Mouse (Mus musculus) stomach, postnatal 0 days (tissue): ENCODE results near the gene Ndufc2. TPM values are rescaled to one million over a fixed set of nuclear protein-coding genes. Genes with fewer than 3 reads are reported as not detected.
A peak's percentile ranks its signal among the peaks of the same experiment; 100 is the strongest.

Source experiments
- ATAC-seq: fragments of 200-750 bp; cut with Nextera tagmentation; 2 replicates; pipeline ENCODE4 v1.8.0; 2017; ENCODE audit not compliant: low FRiP score, low TSS enrichment
- DNase-seq: peaks from one replicate; pipeline ENCODE4 v3.0.0-alpha.2; 2016; ENCODE audit warnings: low spot score
- H3K27ac ChIP-seq: fragments of 300-500 bp; sonication (generic); replicated peaks from 2 replicates; pipeline ENCODE4 v1.5.1; 2014; ENCODE audit warnings: mild to moderate bottlenecking, control low read depth
- H3K27me3 ChIP-seq: fragments of 300-500 bp; sonication (generic); 2 replicates; pipeline ENCODE4 v1.6.1; 2014; ENCODE audit warnings: low read length; ENCODE audit not compliant: control insufficient read depth, insufficient read depth
- H3K36me3 ChIP-seq: fragments of 300-500 bp; sonication (generic); 2 replicates; pipeline ENCODE4 v1.6.1; 2014; ENCODE audit warnings: low read length, mixed read lengths; ENCODE audit not compliant: control insufficient read depth, insufficient read depth
- H3K4me1 ChIP-seq: fragments of 300-500 bp; sonication (generic); replicated peaks from 2 replicates; pipeline ENCODE4 v1.6.1; 2014; ENCODE audit warnings: antibody characterized with exemption; ENCODE audit not compliant: control insufficient read depth, insufficient read depth
- H3K4me2 ChIP-seq: fragments of 300-500 bp; sonication (generic); replicated peaks from 2 replicates; pipeline ENCODE4 v1.6.1; 2014; ENCODE audit warnings: low read depth, mild to moderate bottlenecking, control low read depth, moderate library complexity
- H3K4me3 ChIP-seq: fragments of 300-500 bp; sonication (generic); 2 replicates; pipeline ENCODE4 v1.5.1; 2014; ENCODE audit warnings: low read depth, low read length, control low read depth
- H3K9ac ChIP-seq: fragments of 300-500 bp; sonication (generic); 2 replicates; pipeline ENCODE4 v1.6.1; 2014; ENCODE audit warnings: mild to moderate bottlenecking, low read length, control low read depth, mixed read lengths
- H3K9me3 ChIP-seq: fragments of 300-500 bp; sonication (generic); 2 replicates; pipeline ENCODE4 v1.6.1; 2016; ENCODE audit warnings: low read length; ENCODE audit not compliant: control insufficient read depth
- CTCF ChIP-seq: IDR thresholded peaks from 2 replicates; pipeline ENCODE4 v1.5.1; 2016; ENCODE audit warnings: antibody characterized with exemption, low read depth, mild to moderate bottlenecking, moderate library complexity
- EP300 ChIP-seq: optimal IDR thresholded peaks from 2 replicates; pipeline ENCODE3; 2016; ENCODE audit warnings: antibody characterized with exemption
- WGBS: fragments of 180-500 bp; shearing (Covaris S2); extraction: QIAGEN DNeasy Blood & Tissue Kit; methylation state at CpG from one replicate; pipeline ENCODE4 v1.1.7; 2014; 5-methylcytosine and 5-hydroxymethylcytosine counted together
- polyA plus RNA-seq: library from polyadenylated mRNA; unstranded; fragments of >200 nt; fragmentation: Nextera tagmentation; extraction: Ambion mirVana; gene quantifications from 2 replicates; pipeline ENCODE4 v1.2.1, GENCODE M21; 2015

Ndufc2 gene
- polyA plus RNA-seq, 1 experiment from 2014 or later: 439 TPM

DNA sequence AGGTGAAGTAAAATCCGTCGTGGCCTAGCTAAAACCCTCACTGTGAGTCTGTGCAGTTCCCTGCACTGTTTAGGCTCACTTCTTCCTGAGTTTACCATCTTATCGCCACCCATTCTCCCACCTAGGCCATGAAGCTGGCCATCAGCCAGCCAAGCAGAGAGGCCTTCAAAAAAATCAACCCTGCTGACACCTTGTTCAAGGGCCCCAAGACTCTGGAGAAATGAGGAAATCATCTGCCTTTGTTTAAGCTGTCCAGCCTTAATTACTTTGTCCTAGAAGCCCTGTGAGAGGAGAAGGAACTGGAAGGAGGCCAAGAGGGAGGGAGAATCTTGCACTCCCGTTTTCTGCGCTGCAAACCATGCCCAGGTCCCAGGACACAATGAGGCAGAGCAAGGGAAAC lies 43.5 kb upstream of the Ndufc2 start:
- Histone ChIP-seq H3K9ac (no peak overlapping the region), H3K27ac (no peak overlapping the region), H3K27me3 (no peaks in the 10 kb centered on the region), H3K4me1 (no peaks in the 10 kb centered on the region), H3K4me3 (no peak overlapping the region), H3K4me2 (no peak overlapping the region), H3K36me3 (no peaks in the 10 kb centered on the region), H3K9me3 (no peaks in the 10 kb centered on the region)
- ATAC-seq (no peak; the same call in 1 of the 2 replicates), DNase-seq (peak; percentile 13)
- 63% methylated on average over 5 of the region's 5 CpGs for WGBS
- TF ChIP-seq CTCF (no peak), EP300 (no peak)

DNA sequence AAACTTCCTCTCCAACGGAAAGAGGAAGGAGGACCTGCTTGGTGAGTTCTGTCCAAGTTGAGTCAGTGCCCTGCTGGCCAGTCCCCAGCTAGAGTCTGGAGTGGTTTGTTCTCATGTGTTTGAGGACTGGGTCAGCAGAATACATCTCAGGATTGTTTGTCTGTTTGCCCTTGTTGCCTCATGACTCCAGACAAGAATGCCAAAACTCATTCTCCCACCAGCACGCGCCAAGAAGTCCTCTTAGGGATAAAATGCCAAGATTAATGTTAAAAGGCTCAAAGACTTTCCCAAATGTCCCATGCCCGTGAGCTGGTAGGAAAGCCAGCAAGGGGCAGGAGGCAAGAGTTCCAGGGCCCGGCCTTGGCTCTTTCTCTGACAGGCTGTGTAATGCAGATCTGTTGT lies 42.9 kb upstream of the Ndufc2 start:
- no peaks in the 10 kb centered on the region for H3K27me3 ChIP-seq
- H3K9me3 ChIP-seq: no peaks in the 10 kb centered on the region
- no peaks in the 10 kb centered on the region for H3K4me1 ChIP-seq
- ATAC-seq (peak; percentile 47; the same call in 1 of the 2 replicates), DNase-seq (peak; percentile 29)
- no peak overlapping the region for H3K4me3 ChIP-seq
- no peaks in the 10 kb centered on the region for H3K36me3 ChIP-seq
- no peak overlapping the region for H3K9ac ChIP-seq
- TF ChIP-seq CTCF: no peak
- no peak for TF ChIP-seq EP300
- no peak overlapping the region; the same call in 1 of the 2 replicates for H3K27ac ChIP-seq
- 44% methylated on average over 5 of the region's 5 CpGs for WGBS
- no peak overlapping the region for H3K4me2 ChIP-seq

GRCm38 (mm10) chr7:97357840-97358239 lies 42.0 kb upstream of the Ndufc2 start:
- Histone ChIP-seq H3K4me3 (no peak overlapping the region), H3K27ac (no peak overlapping the region), H3K27me3 (no peaks in the 10 kb centered on the region), H3K4me2 (no peak overlapping the region), H3K4me1 (no peaks in the 10 kb centered on the region), H3K9ac (no peak overlapping the region), H3K9me3 (no peaks in the 10 kb centered on the region), H3K36me3 (no peaks in the 10 kb centered on the region)
- TF ChIP-seq EP300: no peak
- no peak for TF ChIP-seq CTCF
- DNase-seq (peak; percentile 7), ATAC-seq (no peak)
- 67% methylated on average over 3 of the region's 3 CpGs for WGBS

DNA sequence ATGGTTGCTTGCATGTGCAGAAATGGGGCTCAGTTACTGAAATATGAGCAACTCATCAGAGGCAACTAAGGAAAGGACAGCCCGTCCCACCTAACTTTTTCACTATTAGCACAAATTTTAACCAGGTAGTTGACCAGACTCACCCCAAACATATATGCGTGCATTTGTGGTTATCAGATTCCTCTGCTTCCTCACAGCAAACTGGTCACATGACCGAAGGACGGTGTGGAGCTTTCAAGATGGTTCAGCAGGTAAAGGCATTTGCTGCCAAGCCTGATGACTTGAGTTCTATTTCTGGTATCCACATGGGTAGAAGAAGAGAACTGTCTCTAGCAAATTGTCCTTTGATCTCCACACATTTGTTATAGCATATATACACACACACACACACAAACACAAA lies 41.5 kb upstream of the Ndufc2 start:
- no peaks in the 10 kb centered on the region for H3K36me3 ChIP-seq
- no peaks in the 10 kb centered on the region for H3K27me3 ChIP-seq
- 86% methylated on average over 4 of the region's 4 CpGs for WGBS
- TF ChIP-seq EP300: no peak
- no peak for TF ChIP-seq CTCF
- H3K27ac ChIP-seq: no peak overlapping the region
- no peak overlapping the region for H3K4me3 ChIP-seq
- no peaks in the 10 kb centered on the region for H3K4me1 ChIP-seq
- H3K9ac ChIP-seq: no peak overlapping the region
- DNase-seq (peak; percentile 7), ATAC-seq (no peak)
- H3K4me2 ChIP-seq: no peak overlapping the region
- no peaks in the 10 kb centered on the region for H3K9me3 ChIP-seq

DNA sequence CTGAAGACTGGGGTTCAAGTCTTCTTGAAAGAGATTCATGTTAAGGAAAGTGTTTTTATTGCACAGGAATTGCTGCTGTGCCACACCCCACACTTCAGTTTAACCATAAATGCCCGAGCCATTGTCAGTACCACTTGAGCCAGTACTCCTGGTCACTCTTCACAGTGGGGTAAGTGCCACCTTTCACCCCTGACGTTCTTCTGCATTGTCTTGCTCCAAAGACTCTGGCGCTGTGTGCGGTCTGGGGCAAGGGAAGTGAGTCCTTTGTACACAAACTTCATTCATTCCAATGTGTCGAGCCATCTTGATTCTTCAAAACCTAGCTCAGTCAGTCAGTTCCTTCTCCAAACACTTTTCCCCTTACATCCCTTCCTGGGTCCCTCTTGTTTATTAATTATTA lies 39.6 kb upstream of the Ndufc2 start:
- H3K4me3 ChIP-seq: no peak overlapping the region
- WGBS: 64% methylated on average over 5 of the region's 5 CpGs
- TF ChIP-seq EP300 (no peak), CTCF (no peak)
- H3K4me2 ChIP-seq: no peak overlapping the region
- H3K9ac ChIP-seq: no peak overlapping the region
- no peaks in the 10 kb centered on the region for H3K36me3 ChIP-seq
- H3K27ac ChIP-seq: no peak overlapping the region
- H3K9me3 ChIP-seq: no peaks in the 10 kb centered on the region
- H3K4me1 ChIP-seq: no peaks in the 10 kb centered on the region
- DNase-seq (peak; percentile 7), ATAC-seq (no peak)
- H3K27me3 ChIP-seq: no peaks in the 10 kb centered on the region

GRCm38 (mm10) chr7:97360955-97361354 lies 38.8 kb upstream of the Ndufc2 start:
- ATAC-seq (no peak), DNase-seq (peak; percentile 7)
- no peaks in the 10 kb centered on the region for H3K9me3 ChIP-seq
- no peak for TF ChIP-seq CTCF
- no peak for TF ChIP-seq EP300
- no peaks in the 10 kb centered on the region for H3K27me3 ChIP-seq
- no peak overlapping the region for H3K4me3 ChIP-seq
- H3K9ac ChIP-seq: no peak overlapping the region
- no peak overlapping the region for H3K27ac ChIP-seq
- no peak overlapping the region for H3K4me2 ChIP-seq
- no peaks in the 10 kb centered on the region for H3K36me3 ChIP-seq
- H3K4me1 ChIP-seq: no peaks in the 10 kb centered on the region
- WGBS: 44% methylated on average over 3 of the region's 3 CpGs
